Mouse (Mus musculus) cerebellum, adult 9-10 months (tissue): ENCODE measurements around the gene Mdm1.
"Not testable (repeated sequence)": the region's sequence is repeated elsewhere in the genome, so short reads cannot be mapped to it uniquely, and the experiment has no call there.

Source experiments
- DNase-seq: peaks from one replicate; pipeline ENCODE4 v3.0.0; 2022

Gene Mdm1

DNA sequence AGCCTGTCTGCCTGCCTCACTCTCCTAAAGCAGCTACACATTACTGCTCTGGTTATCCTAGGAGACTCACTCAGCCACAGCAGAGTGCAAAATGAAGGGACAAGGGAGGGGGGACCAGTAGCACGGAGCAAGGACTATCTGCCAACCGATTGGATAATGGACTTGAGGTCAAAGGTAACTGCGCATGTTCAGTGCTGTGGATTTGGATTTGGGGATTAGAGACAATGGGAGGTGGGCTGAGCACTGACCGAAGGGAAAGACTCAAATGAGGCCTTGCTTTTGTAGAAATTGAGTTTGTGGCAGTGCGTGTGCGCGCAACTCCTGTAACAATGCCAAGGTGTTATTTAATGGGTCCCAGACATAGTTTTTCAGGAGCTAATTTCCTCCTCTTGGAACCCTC is 16.4 kb upstream of the Mdm1 start:
- DNase-seq = no peak

- DNase-seq = no peak
Observed at GRCm38 (mm10) chr10:118125776-118126445, 15.7 kb upstream of the Mdm1 start.

DNA sequence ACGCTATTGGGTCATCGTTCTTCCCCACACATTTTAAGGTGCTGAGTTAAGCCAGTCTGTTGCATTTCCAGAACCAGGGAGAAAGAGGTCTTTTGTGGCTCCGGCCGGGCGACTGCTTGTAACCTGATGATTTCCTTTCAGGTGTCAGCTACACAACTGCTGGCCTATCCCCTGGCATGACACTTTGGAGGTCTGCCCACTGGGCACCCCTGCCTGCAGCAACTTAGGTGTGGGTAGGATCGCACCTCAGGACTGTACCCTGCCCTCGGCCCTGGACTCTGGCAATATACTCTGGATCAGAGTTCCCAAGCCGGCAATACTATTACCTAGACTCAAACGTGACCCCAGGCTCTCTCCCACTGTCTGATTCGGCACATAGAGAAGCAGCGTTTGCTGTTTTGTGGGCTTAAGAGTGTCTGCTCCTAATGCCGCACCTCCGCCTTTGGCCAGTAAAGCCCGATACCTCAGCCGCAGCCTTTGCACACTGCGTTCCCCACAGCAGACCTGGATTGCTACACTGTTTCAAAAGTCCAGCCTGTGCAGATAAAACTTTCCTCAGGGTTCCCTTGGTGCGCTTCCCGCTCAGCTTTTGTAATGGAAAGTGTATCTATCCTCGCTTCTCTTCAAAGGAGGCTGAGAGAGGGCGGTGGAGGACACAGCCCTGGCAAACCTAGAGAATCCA is 12.5 kb upstream of the Mdm1 start:
- DNase-seq = no peak

- no peak for DNase-seq
Observed at GRCm38 (mm10) chr10:118130016-118130415, 11.6 kb upstream of the Mdm1 start.

DNA sequence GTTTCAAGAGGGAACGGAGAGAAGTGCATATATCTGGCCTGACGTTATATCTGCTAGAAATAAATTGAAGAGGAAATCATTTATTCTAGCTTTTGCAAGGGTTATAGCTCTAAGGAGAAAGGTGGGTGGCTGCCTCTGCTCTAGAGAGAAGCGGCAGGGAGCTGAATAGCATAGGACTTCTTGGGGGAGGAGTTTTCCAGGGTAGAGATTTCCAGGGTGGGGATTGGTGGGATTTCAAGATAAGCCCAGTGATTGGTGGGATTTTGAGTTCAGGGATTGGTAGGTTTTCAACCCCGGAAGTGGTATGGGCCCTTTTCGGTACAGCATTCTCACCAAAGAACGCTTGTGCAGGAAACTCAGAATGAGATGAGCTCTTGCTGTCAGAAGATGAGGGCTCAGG is 8.6 kb upstream of the Mdm1 start:
- DNase-seq = no peak

DNA sequence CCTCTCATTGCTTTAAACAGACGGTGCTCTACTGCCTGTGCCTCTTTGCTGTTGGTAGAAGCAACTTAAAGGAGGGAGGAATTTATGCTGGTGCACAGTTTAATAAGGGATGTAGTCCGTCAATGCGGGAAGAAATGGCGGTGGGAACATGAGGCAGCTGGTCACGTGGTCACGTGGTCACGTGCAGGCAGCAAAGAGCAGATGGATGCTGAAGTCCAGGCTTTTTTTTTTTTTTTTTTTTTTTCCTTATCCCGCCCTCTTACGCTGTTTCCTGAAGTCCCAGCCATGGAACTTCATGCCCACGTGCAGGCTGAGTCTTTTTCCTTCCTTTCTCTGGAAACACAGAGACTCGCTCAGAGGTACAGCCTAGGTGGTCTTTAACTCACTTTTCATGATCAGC is 3.1 kb upstream of the Mdm1 start:
- no peak for DNase-seq

- peak; percentile 12 for DNase-seq
Observed at GRCm38 (mm10) chr10:118139837-118140570, 1.6 kb upstream of the Mdm1 start.

DNA sequence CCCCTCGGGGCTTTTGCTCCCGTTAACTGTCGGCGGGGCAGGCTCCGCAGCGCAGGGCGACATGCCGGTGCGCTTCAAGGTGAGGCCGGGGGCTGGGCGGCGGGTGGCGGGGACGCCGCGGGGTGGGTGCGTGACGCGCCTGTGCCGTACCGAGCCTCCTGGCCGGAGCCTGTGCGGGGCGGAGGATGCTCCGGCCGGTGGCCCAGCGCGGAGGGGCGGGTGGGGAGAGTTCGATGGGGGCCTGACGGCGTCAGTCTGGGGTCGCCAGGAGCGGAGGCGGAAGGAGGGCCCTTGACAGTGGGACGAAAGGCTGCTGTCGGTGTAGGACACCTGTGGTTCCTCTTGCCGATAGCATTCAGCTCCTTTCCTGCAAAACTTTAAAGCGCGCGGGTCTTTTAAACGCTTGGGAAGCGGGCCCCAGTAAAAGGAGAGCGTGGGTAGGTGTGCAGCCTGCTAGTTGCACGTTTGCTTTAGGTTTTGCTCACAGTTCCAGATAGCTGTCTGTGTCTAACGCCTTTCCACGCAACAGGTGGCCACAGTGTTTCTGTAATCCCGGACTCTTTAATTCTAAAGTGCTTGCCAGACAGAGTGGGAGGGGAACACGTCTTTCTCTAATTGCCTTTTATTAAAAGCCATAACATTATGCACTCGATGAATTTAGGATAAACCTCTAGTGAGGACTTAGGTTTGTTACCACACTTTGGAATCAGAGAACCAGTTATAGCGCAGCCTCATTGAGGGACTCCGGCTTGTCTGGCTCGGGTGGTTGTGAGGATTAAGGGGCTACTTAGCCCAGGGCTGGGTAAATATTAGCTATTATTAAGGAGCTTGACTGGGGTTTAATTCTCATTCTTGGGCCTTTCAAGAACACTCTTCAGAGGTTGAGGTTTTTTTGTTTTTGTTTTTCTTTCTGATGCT is 532 bp downstream of the Mdm1 start:
- DNase-seq = peak; percentile 37

DNA sequence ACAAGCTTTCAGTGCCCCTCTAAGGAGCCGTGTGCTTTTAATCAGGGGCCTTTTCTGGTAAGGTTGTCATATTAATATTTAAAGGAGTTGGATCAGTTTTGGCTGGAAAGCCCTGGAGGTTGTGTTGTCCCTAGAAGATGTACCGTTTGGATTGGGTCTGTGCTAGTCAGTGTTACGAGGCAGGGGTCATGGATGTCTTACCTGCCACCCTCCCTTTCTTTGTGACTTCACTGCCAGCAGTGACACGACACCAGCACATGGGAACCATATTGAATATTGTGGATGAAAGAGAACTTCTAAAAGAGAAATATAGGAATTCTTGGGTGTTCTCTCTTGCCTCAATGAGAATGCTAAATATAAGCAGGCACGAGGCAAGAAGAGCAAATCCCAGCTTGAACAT is 7.8 kb downstream of the Mdm1 start:
- DNase-seq = no peak

- no peak for DNase-seq
Observed at GRCm38 (mm10) chr10:118150866-118151265, 9.3 kb downstream of the Mdm1 start.

DNA sequence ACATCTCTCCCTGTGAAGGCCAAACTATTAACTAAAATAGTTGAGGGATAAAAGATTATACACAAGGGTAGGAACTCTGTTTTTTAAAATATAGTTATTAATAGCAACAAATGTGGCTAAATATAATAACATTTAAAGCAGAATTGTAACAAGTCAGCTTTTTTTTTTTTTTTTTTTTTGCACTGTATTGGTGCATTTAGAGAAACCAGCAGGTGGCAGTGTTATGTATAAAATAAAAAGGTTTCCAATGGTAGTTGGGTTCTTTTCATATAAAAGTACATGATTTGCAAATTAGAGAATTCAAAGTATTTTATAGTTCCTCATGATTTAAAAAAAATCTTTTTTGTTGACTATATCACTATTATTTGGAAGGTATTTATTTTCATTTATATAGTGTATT is 14.3 kb downstream of the Mdm1 start:
- DNase-seq = no peak

DNA sequence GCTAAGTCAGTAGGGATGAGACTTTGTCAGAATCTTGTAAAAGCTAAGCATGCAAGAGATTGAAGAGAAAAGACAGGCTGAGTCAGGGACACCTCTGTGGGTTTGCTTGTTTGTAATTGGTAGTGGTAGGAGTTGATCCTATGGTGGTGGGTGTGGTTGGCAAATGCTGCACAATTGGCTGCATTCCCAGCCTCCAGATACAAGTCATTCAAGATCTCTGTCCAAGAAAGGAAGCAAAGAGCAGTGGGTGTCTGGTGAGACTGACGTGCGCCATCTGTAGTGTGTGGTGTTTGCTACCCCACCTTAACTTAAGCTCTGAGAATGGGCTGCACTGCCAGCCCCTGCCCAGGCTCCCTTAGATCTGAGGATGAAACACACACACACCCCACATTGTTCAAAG is 19.5 kb downstream of the Mdm1 start:
- no peak for DNase-seq

GRCm38 (mm10) chr10:118169212-118169611 is 27.6 kb downstream of the Mdm1 start:
- no peak for DNase-seq

GRCm38 (mm10) chr10:118172416-118172815 is 30.8 kb downstream of the Mdm1 start:
- no peak for DNase-seq

- DNase-seq = no peak
Observed at GRCm38 (mm10) chr10:118172876-118173275, 31.3 kb downstream of the Mdm1 start.

DNA sequence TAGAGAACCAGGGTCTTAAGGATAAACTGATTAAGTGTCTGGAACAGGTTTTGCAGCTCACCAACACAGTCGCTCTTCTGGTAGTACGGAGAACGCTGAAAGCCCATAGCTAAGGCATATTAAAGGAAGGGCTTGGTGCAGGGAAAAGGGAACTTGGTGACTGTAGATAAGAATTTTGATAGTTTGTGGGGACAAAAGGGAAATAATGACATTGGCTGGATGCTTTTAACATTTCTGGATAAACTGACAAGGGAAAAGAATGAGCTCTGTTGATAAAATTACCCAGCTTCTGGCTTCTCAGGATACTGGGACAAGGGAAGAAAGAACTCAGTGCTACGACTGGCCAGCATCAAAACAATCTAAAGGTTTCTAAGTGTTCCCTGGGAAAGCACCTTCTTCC is 33.9 kb downstream of the Mdm1 start:
- not testable (repeated sequence) for DNase-seq

GRCm38 (mm10) chr10:118178735-118179151 is 37.1 kb downstream of the Mdm1 start:
- DNase-seq = no peak

DNA sequence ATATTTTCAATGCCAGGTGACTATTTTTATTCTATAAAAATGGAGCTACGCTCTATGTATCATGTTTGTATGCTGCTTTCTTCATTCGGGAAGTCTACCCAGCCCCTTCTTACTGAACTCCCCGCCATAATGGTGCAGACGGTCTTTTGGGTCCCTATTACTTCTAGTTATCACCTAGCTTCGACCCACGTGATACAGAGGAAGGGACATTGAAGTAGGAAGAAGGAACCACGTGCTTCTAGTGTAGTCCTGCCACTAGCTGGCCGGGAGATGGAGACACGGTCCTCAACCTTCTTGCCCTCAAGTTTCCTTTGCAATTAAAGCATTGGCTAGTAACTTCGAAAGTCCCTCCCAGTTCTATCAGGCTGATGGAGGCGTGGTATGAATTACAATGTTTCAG is 37.7 kb downstream of the Mdm1 start:
- DNase-seq = no peak

- not testable (repeated sequence) for DNase-seq
Observed at GRCm38 (mm10) chr10:118195150-118195549, 53.5 kb downstream of the Mdm1 start.

DNA sequence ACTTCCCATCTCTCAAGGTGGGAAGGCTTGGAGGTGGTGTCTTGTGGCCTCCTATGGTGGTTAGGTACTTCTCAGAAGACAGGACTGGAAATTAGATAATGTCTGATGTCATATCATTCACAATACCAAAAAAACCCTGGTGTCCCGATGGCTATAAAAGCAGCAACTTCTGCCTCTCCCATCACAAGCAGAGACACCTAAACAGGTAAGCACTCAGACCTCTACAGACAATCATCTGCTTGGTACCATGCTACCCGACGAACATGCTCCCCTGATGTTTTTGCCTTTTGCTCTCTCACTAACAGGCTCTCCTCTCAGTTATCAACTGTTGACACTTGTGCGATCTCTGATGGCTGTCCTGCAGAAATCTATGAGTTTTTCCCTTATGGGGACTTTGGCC is 63.0 kb downstream of the Mdm1 start, which contains the start of gene Il22:
Il22 (plus strand) TSS at position 301 of the 400 bp plus-strand sequence.
- DNase-seq = no peak

DNA sequence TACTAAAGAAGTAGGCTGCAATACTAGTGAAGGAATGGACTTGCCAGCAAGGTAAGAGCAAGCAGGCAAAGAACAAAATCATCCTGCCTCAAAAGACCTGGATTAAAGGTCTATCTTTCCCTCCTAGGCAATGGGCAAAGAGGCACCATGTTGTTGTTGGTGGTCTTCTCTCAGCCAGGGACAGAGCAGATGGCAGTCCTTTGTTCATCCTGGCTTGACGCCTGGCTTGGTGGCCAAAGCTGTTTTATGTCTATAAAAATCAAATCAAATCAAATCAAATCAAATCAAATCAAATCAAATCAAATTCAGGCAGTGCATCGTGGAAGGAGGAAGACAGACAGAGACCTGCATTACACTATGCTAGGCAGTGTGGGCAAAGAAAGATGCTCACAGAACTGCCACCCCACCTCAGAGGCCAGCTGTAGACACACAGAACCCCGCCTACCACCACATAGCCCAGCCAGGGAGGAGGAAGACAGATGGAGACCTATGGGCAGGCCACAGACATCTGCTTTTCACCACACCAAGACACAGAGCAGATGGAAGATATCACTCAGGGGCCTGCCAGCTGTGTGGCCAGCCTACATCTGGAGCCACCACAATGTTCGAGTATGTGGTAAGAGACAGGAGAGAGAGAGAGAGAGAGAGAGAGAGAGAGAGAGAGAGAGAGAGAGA is 74.2 kb downstream of the Mdm1 start:
- DNase-seq = not testable (repeated sequence)
